Mouse (Mus musculus) liver, embryonic 14.5 days (tissue): ENCODE measurements around the gene Srd5a1.

Experiments used
- CTCF ChIP-seq: IDR thresholded peaks from 2 replicates; pipeline ENCODE4 v1.5.1; 2016; ENCODE audit warnings: antibody characterized with exemption, low read depth, control low read depth
- EP300 ChIP-seq: IDR thresholded peaks from 2 replicates; pipeline ENCODE4 v1.6.1; 2016; ENCODE audit warnings: antibody characterized with exemption, low read depth

GRCm38 (mm10) chr13:69555045-69555444 is 56.2 kb downstream of the Srd5a1 start:
- TF ChIP-seq CTCF (no peak), EP300 (no peak)
